Mouse (Mus musculus): ENCODE results near the gene Traf3.

GRCm38 (mm10) chr12:111237611-111238188 is 71.5 kb downstream of the Traf3 start:
- no peak for TF ChIP-seq CTCF (IDR thresholded peaks at IDR 0.05; ENCODE audit: insufficient read depth, low read depth, low read length)
- TF ChIP-seq POLR2A (IDR thresholded peaks at IDR 0.05; ENCODE audit: insufficient read depth, low read depth, low read length): no peak

Measured in olfactory bulb, adult 2 months (tissue).